Mouse (Mus musculus): ENCODE data around the gene Kcnq4. TPM values are rescaled to one million over a fixed set of nuclear protein-coding genes. Genes with fewer than 3 reads are reported as not detected.

The Kcnq4 gene
- 1.6 and 2.0 TPM in 2 replicates for polyA plus RNA-seq (2015; fragmentation: Nextera tagmentation; extraction: Ambion mirVana)

- no peaks in the 10 kb centered on the region for H3K36me3 ChIP-seq (ENCODE audit: control insufficient read depth, insufficient read depth)
- no peak for TF ChIP-seq CTCF (IDR thresholded peaks at IDR 0.05; ENCODE audit: low read depth)
- H3K27ac ChIP-seq (ENCODE audit: low read depth, low read length), result no peak within 1 kb of the TSS
- H3K9ac ChIP-seq (ENCODE audit: low read depth, low read length), result 0 out of 2 replicates have a peak within 1 kb of the TSS, but pooled peaks have one; percentile 49
- peak within 1 kb of the TSS; percentile 62 for H3K4me3 ChIP-seq (ENCODE audit: low read depth, low read length)
- 6% methylated on average over 42 of the region's 42 CpGs for WGBS
- no peaks in the 10 kb centered on the region for H3K9me3 ChIP-seq (ENCODE audit: control insufficient read depth)
- 0 out of 2 replicates have a peak, but pooled peaks have one; percentile 3 for ATAC-seq
- no peaks in the 10 kb centered on the region for H3K4me1 ChIP-seq (replicated peaks; ENCODE audit: control insufficient read depth, insufficient read depth, low read length)
- peaks cover 52% of the 10 kb centered on the region for H3K27me3 ChIP-seq (replicated peaks; ENCODE audit: control insufficient read depth, insufficient read depth, low read length)
- H3K4me2 ChIP-seq (replicated peaks; ENCODE audit: low read depth), result peak within 1 kb of the TSS; percentile 100
Measured at GRCm38 (mm10) chr4:120747941-120748866, at the start of gene Kcnq4. Gene Kcnq4, minus strand, starts transcription at chr4:120748612.

GRCm38 (mm10) chr4:120796687-120797086 is 48.3 kb upstream of the Kcnq4 start:
- Histone ChIP-seq H3K4me1 (replicated peaks; ENCODE audit: control insufficient read depth, insufficient read depth, low read length) (no peaks in the 10 kb centered on the region), H3K9me3 (ENCODE audit: control insufficient read depth) (no peaks in the 10 kb centered on the region), H3K4me3 (ENCODE audit: low read depth, low read length) (no peak overlapping the region), H3K27me3 (replicated peaks; ENCODE audit: control insufficient read depth, insufficient read depth, low read length) (no peaks in the 10 kb centered on the region), H3K27ac (ENCODE audit: low read depth, low read length) (no peak overlapping the region), H3K36me3 (ENCODE audit: control insufficient read depth, insufficient read depth) (no peaks in the 10 kb centered on the region), H3K9ac (ENCODE audit: low read depth, low read length) (no peak overlapping the region), H3K4me2 (replicated peaks; ENCODE audit: low read depth) (no peak overlapping the region)
- ATAC-seq, result no peak
- 77% methylated on average over 2 of the region's 2 CpGs for WGBS
- TF ChIP-seq CTCF (IDR thresholded peaks at IDR 0.05; ENCODE audit: low read depth), result no peak

DNA sequence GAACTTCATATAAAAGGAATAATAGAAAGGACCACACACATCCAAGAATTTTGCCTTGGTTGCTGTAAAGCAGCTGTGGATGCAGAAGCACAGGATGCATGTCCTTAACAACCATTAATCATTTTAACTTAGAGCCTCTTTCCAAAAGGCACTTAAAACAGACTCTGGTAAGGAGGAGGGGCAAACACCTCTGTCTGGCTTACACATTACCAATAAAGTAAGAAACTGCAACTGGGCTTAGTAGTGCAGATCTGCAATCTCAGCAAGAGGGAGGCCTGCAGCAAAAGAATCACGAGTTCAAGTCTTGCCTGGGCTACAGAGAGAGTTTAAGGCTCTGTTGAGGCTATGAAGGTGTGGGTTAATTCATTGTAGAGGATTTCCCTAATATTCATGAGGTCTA is 47.2 kb upstream of the Kcnq4 start:
- H3K36me3 ChIP-seq (ENCODE audit: control insufficient read depth, insufficient read depth), result no peaks in the 10 kb centered on the region
- ATAC-seq, result no peak
- H3K9me3 ChIP-seq (ENCODE audit: control insufficient read depth), result no peaks in the 10 kb centered on the region
- H3K27me3 ChIP-seq (replicated peaks; ENCODE audit: control insufficient read depth, insufficient read depth, low read length), result no peaks in the 10 kb centered on the region
- TF ChIP-seq CTCF (IDR thresholded peaks at IDR 0.05; ENCODE audit: low read depth), result no peak
- H3K4me1 ChIP-seq (replicated peaks; ENCODE audit: control insufficient read depth, insufficient read depth, low read length), result no peaks in the 10 kb centered on the region
- no peak overlapping the region for H3K9ac ChIP-seq (ENCODE audit: low read depth, low read length)
- no peak overlapping the region for H3K4me2 ChIP-seq (replicated peaks; ENCODE audit: low read depth)
- 64% methylated on average over 1 of the region's 1 CpGs for WGBS
- H3K4me3 ChIP-seq (ENCODE audit: low read depth, low read length), result no peak overlapping the region
- H3K27ac ChIP-seq (ENCODE audit: low read depth, low read length), result no peak overlapping the region

DNA sequence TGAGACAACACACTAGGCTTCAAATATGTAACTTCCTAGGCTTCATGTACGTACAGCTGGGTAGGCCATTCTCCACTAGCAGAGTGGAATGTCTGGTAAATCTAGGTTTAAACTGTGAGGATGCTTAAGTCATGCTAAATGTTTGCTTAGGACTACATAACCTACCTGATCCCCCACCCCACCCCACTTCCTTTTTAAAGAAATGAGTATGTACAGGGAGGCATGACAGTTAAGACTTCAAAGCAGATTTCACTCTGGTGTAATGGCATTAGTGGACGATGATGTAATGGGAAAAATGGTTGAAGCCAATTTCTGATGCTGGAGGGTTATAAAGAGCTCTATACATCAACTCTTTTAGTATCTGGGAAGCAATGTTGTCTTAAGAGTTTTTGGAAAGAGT is 44.5 kb upstream of the Kcnq4 start:
- H3K4me3 ChIP-seq (ENCODE audit: low read depth, low read length), result no peak overlapping the region
- H3K9ac ChIP-seq (ENCODE audit: low read depth, low read length), result no peak overlapping the region
- no peaks in the 10 kb centered on the region for H3K9me3 ChIP-seq (ENCODE audit: control insufficient read depth)
- peaks cover 15% of the 10 kb centered on the region for H3K36me3 ChIP-seq (ENCODE audit: control insufficient read depth, insufficient read depth)
- no peak for TF ChIP-seq CTCF (IDR thresholded peaks at IDR 0.05; ENCODE audit: low read depth)
- no peaks in the 10 kb centered on the region for H3K27me3 ChIP-seq (replicated peaks; ENCODE audit: control insufficient read depth, insufficient read depth, low read length)
- no peak overlapping the region for H3K27ac ChIP-seq (ENCODE audit: low read depth, low read length)
- H3K4me2 ChIP-seq (replicated peaks; ENCODE audit: low read depth), result no peak overlapping the region
- 76% methylated on average over 2 of the region's 2 CpGs for WGBS
- no peaks in the 10 kb centered on the region for H3K4me1 ChIP-seq (replicated peaks; ENCODE audit: control insufficient read depth, insufficient read depth, low read length)
- ATAC-seq, result no peak

GRCm38 (mm10) chr4:120790027-120790426 is 41.6 kb upstream of the Kcnq4 start:
- WGBS, result 98% methylated on average over 4 of the region's 4 CpGs
- H3K9ac ChIP-seq (ENCODE audit: low read depth, low read length), result no peak overlapping the region
- H3K4me1 ChIP-seq (replicated peaks; ENCODE audit: control insufficient read depth, insufficient read depth, low read length), result no peaks in the 10 kb centered on the region
- H3K27me3 ChIP-seq (replicated peaks; ENCODE audit: control insufficient read depth, insufficient read depth, low read length), result no peaks in the 10 kb centered on the region
- H3K9me3 ChIP-seq (ENCODE audit: control insufficient read depth), result no peaks in the 10 kb centered on the region
- no peak for ATAC-seq
- H3K27ac ChIP-seq (ENCODE audit: low read depth, low read length), result no peak overlapping the region
- H3K4me2 ChIP-seq (replicated peaks; ENCODE audit: low read depth), result no peak overlapping the region
- peaks cover 35% of the 10 kb centered on the region for H3K36me3 ChIP-seq (ENCODE audit: control insufficient read depth, insufficient read depth)
- no peak overlapping the region for H3K4me3 ChIP-seq (ENCODE audit: low read depth, low read length)
- no peak for TF ChIP-seq CTCF (IDR thresholded peaks at IDR 0.05; ENCODE audit: low read depth)

DNA sequence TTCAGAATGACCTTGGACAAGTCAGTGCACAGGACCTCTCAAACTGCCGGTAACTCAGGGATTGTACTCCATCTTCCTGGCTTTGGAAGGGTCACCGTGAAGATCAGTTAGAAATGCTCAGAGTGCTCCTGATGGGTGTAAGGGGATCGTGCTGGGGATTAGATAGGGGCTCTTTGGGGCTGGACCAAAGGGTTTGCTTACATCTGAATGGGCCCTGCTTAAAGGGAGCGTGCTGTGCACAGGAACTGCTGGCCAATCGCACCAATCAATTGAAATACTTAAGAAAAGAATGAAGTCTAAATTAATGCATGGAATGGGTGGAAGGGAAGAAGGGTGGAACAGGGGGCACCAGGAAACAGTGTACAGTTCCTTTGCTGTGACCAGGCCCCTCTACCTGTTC is 7.4 kb upstream of the Kcnq4 start:
- Histone ChIP-seq H3K9me3 (ENCODE audit: control insufficient read depth) (no peaks in the 10 kb centered on the region), H3K4me1 (replicated peaks; ENCODE audit: control insufficient read depth, insufficient read depth, low read length) (no peaks in the 10 kb centered on the region), H3K4me3 (ENCODE audit: low read depth, low read length) (no peak overlapping the region), H3K36me3 (ENCODE audit: control insufficient read depth, insufficient read depth) (peaks cover 36% of the 10 kb centered on the region), H3K4me2 (replicated peaks; ENCODE audit: low read depth) (no peak overlapping the region), H3K9ac (ENCODE audit: low read depth, low read length) (no peak overlapping the region), H3K27ac (ENCODE audit: low read depth, low read length) (no peak overlapping the region), H3K27me3 (replicated peaks; ENCODE audit: control insufficient read depth, insufficient read depth, low read length) (0 out of 2 replicates have a peak, but pooled peaks cover under 1% of the 10 kb centered on the region)
- WGBS, result 68% methylated on average over 5 of the region's 5 CpGs
- no peak for TF ChIP-seq CTCF (IDR thresholded peaks at IDR 0.05; ENCODE audit: low read depth)
- ATAC-seq, result no peak
